Mouse (Mus musculus) kidney, postnatal 0 days (tissue): ENCODE results near the gene Klhl1. TPM values are rescaled to one million over a fixed set of nuclear protein-coding genes. Genes with fewer than 3 reads are reported as not detected.

ENCODE experiments used
- ATAC-seq: fragments of 200-750 bp; cut with Nextera tagmentation; replicated peaks from 2 replicates; pipeline ENCODE4 v1.8.0; 2017; ENCODE audit warnings: low read depth, moderate number of reproducible peaks, moderate TSS enrichment, moderate library complexity; ENCODE audit not compliant: low FRiP score
- DNase-seq: peaks from one replicate; pipeline ENCODE4 v3.0.0-alpha.2; 2016; ENCODE audit warnings: low spot score
- H3K27ac ChIP-seq: fragments of 300-500 bp; sonication (generic); 2 replicates; pipeline ENCODE4 v1.5.1; 2014; ENCODE audit warnings: mild to moderate bottlenecking
- H3K27me3 ChIP-seq: fragments of 300-500 bp; sonication (generic); 2 replicates; pipeline ENCODE4 v1.6.1; 2014; ENCODE audit warnings: low read length, mixed read lengths; ENCODE audit not compliant: insufficient read depth
- H3K36me3 ChIP-seq: fragments of 300-500 bp; sonication (generic); 2 replicates; pipeline ENCODE4 v1.6.1; 2014; ENCODE audit warnings: low read length, mixed read lengths; ENCODE audit not compliant: insufficient read depth
- H3K4me1 ChIP-seq: fragments of 300-500 bp; sonication (generic); replicated peaks from 2 replicates; pipeline ENCODE4 v1.6.1; 2014; ENCODE audit warnings: antibody characterized with exemption, low read length, mixed read lengths; ENCODE audit not compliant: insufficient read depth
- H3K4me2 ChIP-seq: fragments of 300-500 bp; sonication (generic); 2 replicates; pipeline ENCODE4 v1.6.1; 2014; ENCODE audit warnings: mild to moderate bottlenecking, low read length, moderate library complexity, mixed read lengths
- H3K4me3 ChIP-seq: fragments of 300-500 bp; sonication (generic); replicated peaks from 2 replicates; pipeline ENCODE4 v1.5.1; 2014; ENCODE audit warnings: low read depth, low read length
- H3K9ac ChIP-seq: fragments of 300-500 bp; sonication (generic); 2 replicates; pipeline ENCODE4 v1.6.1; 2014; ENCODE audit warnings: low read depth, low read length
- H3K9me3 ChIP-seq: fragments of 300-500 bp; sonication (generic); replicated peaks from 2 replicates; pipeline ENCODE4 v1.6.1; 2016; ENCODE audit warnings: low read length, inconsistent platforms, mixed read lengths
- CTCF ChIP-seq: IDR thresholded peaks from 2 replicates; pipeline ENCODE4 v1.5.1; 2016; ENCODE audit warnings: antibody characterized with exemption, low read depth, mild to moderate bottlenecking, moderate library complexity
- WGBS: fragments of 180-500 bp; shearing (Covaris S2); extraction: QIAGEN DNeasy Blood & Tissue Kit; methylation state at CpG from one replicate; pipeline ENCODE4 v1.1.7; 2014; 5-methylcytosine and 5-hydroxymethylcytosine counted together
- polyA plus RNA-seq: library from polyadenylated mRNA; unstranded; fragments of >200 nt; fragmentation: Nextera tagmentation; extraction: Ambion mirVana; gene quantifications from 2 replicates; pipeline ENCODE4 v1.2.1, GENCODE M21; 2015

Gene Klhl1
- polyA plus RNA-seq, 1 experiment from 2014 or later, result 0.01 TPM

GRCm38 (mm10) chr14:96065884-96066283, 453.0 kb downstream of the Klhl1 start:
- H3K4me1 ChIP-seq, result no peaks in the 10 kb centered on the region
- no peak overlapping the region for H3K4me2 ChIP-seq
- DNase-seq, result no peak
- H3K9me3 ChIP-seq, result no peaks in the 10 kb centered on the region
- WGBS, result 52% methylated on average over 3 of the region's 3 CpGs
- no peaks in the 10 kb centered on the region for H3K36me3 ChIP-seq
- ATAC-seq, result no peak
- no peak overlapping the region for H3K4me3 ChIP-seq
- no peak for TF ChIP-seq CTCF
- H3K9ac ChIP-seq, result no peak overlapping the region
- no peak overlapping the region for H3K27ac ChIP-seq
- no peaks in the 10 kb centered on the region for H3K27me3 ChIP-seq
